Mouse (Mus musculus) myocyte (in vitro differentiated cells): ENCODE data around the gene Amn.

Experiments
- CEBPB ChIP-seq: IDR thresholded peaks from 2 replicates; pipeline ENCODE4 v1.6.1; 2011; ENCODE audit warnings: mild to moderate bottlenecking, moderate library complexity; ENCODE audit not compliant: poor library complexity, insufficient read depth, severe bottlenecking
- E2F4 ChIP-seq: IDR thresholded peaks from one replicate; pipeline ENCODE4 v1.6.1; 2011; ENCODE audit warnings: mild to moderate bottlenecking, control low read depth, moderate library complexity; ENCODE audit not compliant: insufficient read depth
- MAX ChIP-seq: IDR thresholded peaks from one replicate; pipeline ENCODE4 v1.6.1; 2011; ENCODE audit warnings: low read depth, mild to moderate bottlenecking, control low read depth
- MYOD1 ChIP-seq, 3 experiments: IDR thresholded peaks; one replicate each; pipeline ENCODE4 v1.6.1; 2011; ENCODE audit warnings: control low read depth in 2 of 3, low read depth in 2 of 3, mild to moderate bottlenecking in 2 of 3, moderate library complexity in 1 of 3; ENCODE audit not compliant: insufficient read length in 2 of 3, control insufficient read depth in 1 of 3
- MYOG ChIP-seq, 3 experiments: IDR thresholded peaks; one replicate each; pipeline ENCODE4 v1.6.1; 2011; ENCODE audit warnings: control low read depth in 2 of 3, low read depth in 2 of 3, mild to moderate bottlenecking in 2 of 3; ENCODE audit not compliant: insufficient read length in 2 of 3, control insufficient read depth in 1 of 3, insufficient read depth in 1 of 3
- POLR2A ChIP-seq: IDR thresholded peaks from one replicate; pipeline ENCODE4 v1.6.1; 2011; ENCODE audit warnings: low read depth, mild to moderate bottlenecking, control low read depth, moderate library complexity; ENCODE audit not compliant: insufficient read length
- POLR2AphosphoS2 ChIP-seq: IDR thresholded peaks from one replicate; pipeline ENCODE4 v1.6.1; 2011; ENCODE audit warnings: low read depth, control low read depth; ENCODE audit not compliant: insufficient read length
- USF1 ChIP-seq: IDR thresholded peaks from one replicate; pipeline ENCODE4 v1.6.1; 2011; ENCODE audit warnings: low read depth, mild to moderate bottlenecking, control low read depth, moderate library complexity

- TF ChIP-seq POLR2A (no peak), MYOD1 (IDR thresholded peaks at IDR 0.05; ENCODE audit: control insufficient read depth in 1 of 3, insufficient read length in 2 of 3, low read depth in 2 of 3) (no peak), USF1 (no peak), E2F4 (no peak), MAX (no peak), MYOG (IDR thresholded peaks at IDR 0.05; ENCODE audit: control insufficient read depth in 1 of 3, insufficient read depth in 1 of 3, insufficient read length in 2 of 3, low read depth in 2 of 3) (no peak), POLR2AphosphoS2 (no peak), CEBPB (no peak)
Measured at GRCm38 (mm10) chr12:111274006-111274405, 3.1 kb downstream of the Amn start.
